In genomic region chr11:119001493-119002128, GRCm38 (mm10) we compare ENCODE assay signal across 39 mouse cellular contexts. TPM values are rescaled to one million over a fixed set of nuclear protein-coding genes. Genes with fewer than 3 reads are reported as not detected.
"Had no signal": no experiment of that assay in that cellular context is flagged by ENCODE, and none has a peak within 500 bp of the region (broad histone marks: within the 10 kb centered on the region; RNA-seq: fewer than 3 reads in every experiment).

No protein-coding gene starts in this region.

- H3K4me3 ChIP-seq: gastrocnemius, adult 2 months; heart, embryonic 10.5 days; heart, embryonic 12.5 days; hindbrain, embryonic 10.5 days; hindbrain, embryonic 12.5 days; kidney, embryonic 15.5 days; left cerebral cortex, adult 2 months; limb, embryonic 10.5 days; limb, embryonic 12.5 days; liver, embryonic 13.5 days had no signal

- H3K36me3 ChIP-seq: heart, embryonic 10.5 days; heart, embryonic 12.5 days; hindbrain, embryonic 10.5 days; hindbrain, embryonic 12.5 days; kidney, embryonic 15.5 days; limb, embryonic 10.5 days; limb, embryonic 12.5 days; liver, embryonic 13.5 days had no signal

- ATAC-seq: hindbrain, embryonic 16.5 days; intestine, embryonic 16.5 days had no signal

- H3K4me1 ChIP-seq: liver, embryonic 13.5 days had no signal

- H3K4me2 ChIP-seq: heart, embryonic 12.5 days; hindbrain, embryonic 12.5 days; hindbrain, embryonic 14.5 days; kidney, embryonic 15.5 days; limb, embryonic 12.5 days; liver, embryonic 11.5 days; liver, embryonic 13.5 days had no signal

- H3K9ac ChIP-seq: heart, embryonic 12.5 days; hindbrain, embryonic 12.5 days; hindbrain, embryonic 14.5 days; kidney, embryonic 15.5 days; limb, embryonic 12.5 days; liver, embryonic 13.5 days had no signal

- H3K27ac ChIP-seq: gastrocnemius, adult 2 months; heart, embryonic 10.5 days; hindbrain, embryonic 10.5 days; hindbrain, embryonic 12.5 days; hindbrain, embryonic 14.5 days; kidney, embryonic 15.5 days; kidney, postnatal 0 days; left cerebral cortex, adult 2 months; limb, embryonic 10.5 days; limb, embryonic 12.5 days; liver, embryonic 13.5 days had no signal

- DNase-seq: gastrocnemius, adult 2 months; gastrocnemius, postnatal 10 days; gastrocnemius, postnatal 25 days; heart, adult 18-20 months; heart, postnatal 10 days; heart, postnatal 4 days; kidney, adult 11 months; kidney, adult 2 months; kidney, adult 9 months; kidney, postnatal 14 days; kidney, postnatal 36 days; layer of hippocampus, adult 9-11 months; layer of hippocampus, postnatal 36 days; liver; liver, embryonic 13.5 days had no signal

- H3K9me3 ChIP-seq: heart, embryonic 10.5 days; hindbrain, embryonic 10.5 days; hindbrain, embryonic 12.5 days; kidney, embryonic 15.5 days; limb, embryonic 10.5 days; liver, embryonic 13.5 days had no signal

RNA-seq across cellular contexts. Expression of gene Enpp7, which starts 13.6 kb away (rescaled TPM):
- total RNA-seq: gastrocnemius, adult 2 months; gastrocnemius, postnatal 10 days; gastrocnemius, postnatal 25 days; gastrocnemius, postnatal 4 days; granulocyte monocyte progenitor cell, adult 5-6 weeks; heart, adult 18-20 months; heart, adult 8-10 months; heart, postnatal 10 days; heart, postnatal 25 days; heart, postnatal 4 days; layer of hippocampus, adult 18-20 months; layer of hippocampus, adult 8-10 months; layer of hippocampus, postnatal 14 days; layer of hippocampus, postnatal 36 days; left cerebral cortex, adult 2 months; left cerebral cortex, postnatal 14 days; left cerebral cortex, postnatal 36 days had no signal
- polyA plus RNA-seq: heart, embryonic 10.5 days; heart, embryonic 12.5 days; heart, embryonic 14.5 days; hindbrain, embryonic 10.5 days; hindbrain, embryonic 12.5 days; hindbrain, embryonic 14.5 days; hindbrain, embryonic 16.5 days; intestine, embryonic 14.5 days; kidney, adult 2 months; kidney, embryonic 15.5 days; kidney, postnatal 0 days; limb, embryonic 10.5 days; limb, embryonic 12.5 days; liver, embryonic 11.5 days; liver, embryonic 13.5 days had no signal
